Comparison of ENCODE assay signal across 10 mouse cellular contexts in the genomic region with DNA sequence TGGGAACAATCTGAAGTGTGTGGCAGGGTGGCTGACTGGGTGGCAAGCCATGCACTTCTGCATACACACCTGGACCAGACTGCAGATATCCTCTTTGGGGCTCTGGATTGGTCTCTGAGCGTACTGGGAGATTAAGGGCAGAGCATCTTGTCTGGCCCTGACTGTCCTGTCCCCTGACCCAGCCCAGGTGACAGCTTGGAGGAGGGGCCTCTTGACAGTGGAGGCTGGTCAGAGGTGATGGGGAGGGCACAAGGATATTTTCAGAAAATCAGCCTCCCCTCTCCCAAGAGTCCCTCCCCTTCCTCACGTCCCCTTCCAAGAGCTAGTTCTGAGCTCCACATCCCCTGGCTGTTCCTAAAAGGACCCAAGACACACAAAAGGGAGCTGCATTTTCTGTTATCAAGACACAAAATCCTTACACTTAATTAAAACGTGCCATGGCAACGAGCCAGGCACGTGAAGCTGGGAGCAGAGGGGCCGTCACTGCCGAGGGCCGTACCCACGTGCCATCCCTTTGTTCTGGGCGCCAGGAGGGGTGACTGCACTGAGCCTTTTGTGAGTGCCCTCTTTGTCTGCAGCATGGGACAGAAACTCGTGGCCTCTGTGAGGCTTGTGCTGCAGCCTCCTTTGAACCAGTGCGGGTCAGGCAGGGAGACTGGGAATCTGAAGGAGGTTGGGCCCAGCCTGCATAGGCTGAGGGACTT. TPM values are rescaled to one million over a fixed set of nuclear protein-coding genes. Genes with fewer than 3 reads are reported as not detected.
DNase-seq lines count a peak whose midpoint lies in the region; ATAC-seq and TF ChIP-seq lines count a peak whose summit lies in the region.
"Had no signal": no experiment of that assay in that cellular context is flagged by ENCODE, and none has a peak within 500 bp of the region (broad histone marks: within the 10 kb centered on the region; RNA-seq: fewer than 3 reads in every experiment).

No protein-coding gene starts in this region.

- WGBS in kidney, embryonic 16.5 days, result 15% methylated on average over 12 of the region's 12 CpGs
- 6% methylated on average over 12 of the region's 12 CpGs for WGBS in forebrain, postnatal 0 days
- 11% methylated on average over 12 of the region's 12 CpGs for WGBS in midbrain, embryonic 15.5 days

- TF ChIP-seq CTCF in forebrain, postnatal 0 days (IDR thresholded peaks at IDR 0.05; ENCODE audit: low read depth), result no peak

- H3K4me2 ChIP-seq in kidney, embryonic 16.5 days (replicated peaks; ENCODE audit: low read depth, low read length), result no peak overlapping the region
- peak overlapping the region; percentile 9; the same call in 1 of the 2 replicates for H3K4me2 ChIP-seq in forebrain, postnatal 0 days (ENCODE audit: low read depth)
- H3K4me2 ChIP-seq in midbrain, embryonic 15.5 days, result peak overlapping the region; percentile 34

- no peaks in the 10 kb centered on the region for H3K36me3 ChIP-seq in kidney, embryonic 16.5 days (ENCODE audit: insufficient read depth, low read length)
- no peaks in the 10 kb centered on the region for H3K36me3 ChIP-seq in forebrain, postnatal 0 days (ENCODE audit: insufficient read depth)
- H3K36me3 ChIP-seq in midbrain, embryonic 15.5 days (replicated peaks), result no peaks in the 10 kb centered on the region

- H3K27me3 ChIP-seq in kidney, embryonic 16.5 days (ENCODE audit: insufficient read depth, low read length), result 0 out of 2 replicates have a peak, but pooled peaks cover 5% of the 10 kb centered on the region
- peaks cover 9% of the 10 kb centered on the region for H3K27me3 ChIP-seq in forebrain, postnatal 0 days (ENCODE audit: insufficient read depth, low read length)
- H3K27me3 ChIP-seq in midbrain, embryonic 15.5 days (replicated peaks), result peaks cover 30% of the 10 kb centered on the region

- H3K4me3 ChIP-seq in kidney, embryonic 16.5 days (ENCODE audit: low read length), result no peak overlapping the region
- H3K4me3 ChIP-seq in forebrain, postnatal 0 days (ENCODE audit: low read depth, low read length), result no peak overlapping the region
- no peak overlapping the region for H3K4me3 ChIP-seq in midbrain, embryonic 15.5 days

- no peak overlapping the region for H3K9ac ChIP-seq in kidney, embryonic 16.5 days (replicated peaks; ENCODE audit: low read length)
- peak overlapping the region; percentile 18; the same call in 1 of the 2 replicates for H3K9ac ChIP-seq in forebrain, postnatal 0 days
- no peak overlapping the region for H3K9ac ChIP-seq in midbrain, embryonic 15.5 days

- DNase-seq in kidney, postnatal 36 days, result no peak
- peak; percentile 27 for DNase-seq in embryo, embryonic 11.5 days (ENCODE audit: low read depth, low spot score)
- DNase-seq in forebrain, postnatal 0 days, result peak; percentile 50
- DNase-seq in ovary, postnatal 10 days (ENCODE audit: low spot score), result no peak
- no peak for DNase-seq in thymus, postnatal 4 days
- no peak for DNase-seq in adrenal gland, postnatal 25 days

- H3K27ac ChIP-seq in kidney, embryonic 16.5 days (ENCODE audit: low read length), result no peak overlapping the region
- no peak overlapping the region for H3K27ac ChIP-seq in forebrain, postnatal 0 days (ENCODE audit: low read depth, low read length)
- H3K27ac ChIP-seq in midbrain, embryonic 15.5 days, result peak overlapping the region; percentile 52; the same call in 1 of the 2 replicates

- peak; percentile 46; the same call in 1 of the 2 replicates for ATAC-seq in kidney, embryonic 16.5 days (ENCODE audit: low FRiP score, low TSS enrichment)
- ATAC-seq in forebrain, postnatal 0 days, result peak; percentile 76
- peak; percentile 70 for ATAC-seq in midbrain, embryonic 15.5 days (replicated peaks)

- H3K9me3 ChIP-seq in kidney, embryonic 16.5 days (ENCODE audit: low read length), result no peaks in the 10 kb centered on the region
- H3K9me3 ChIP-seq in forebrain, postnatal 0 days (ENCODE audit: low read length), result no peaks in the 10 kb centered on the region
- no peaks in the 10 kb centered on the region for H3K9me3 ChIP-seq in midbrain, embryonic 15.5 days

- H3K4me1 ChIP-seq in kidney, embryonic 16.5 days (ENCODE audit: insufficient read depth, low read length), result 0 out of 2 replicates have a peak, but pooled peaks cover 5% of the 10 kb centered on the region
- peaks cover 4% of the 10 kb centered on the region; the same call in 1 of the 2 replicates for H3K4me1 ChIP-seq in forebrain, postnatal 0 days (ENCODE audit: insufficient read depth)
- peaks cover 19% of the 10 kb centered on the region for H3K4me1 ChIP-seq in midbrain, embryonic 15.5 days

RNA-seq across cellular contexts. Expression of a gene that starts 37.9 kb away (rescaled TPM):
- 234 and 249 TPM in 2 replicates for polyA plus RNA-seq in kidney, embryonic 16.5 days (2015; fragmentation: Nextera tagmentation; extraction: Ambion mirVana)
- total RNA-seq in forebrain, postnatal 0 days (2014; rRNA removed), result 92.5 and 95.3 TPM in 2 replicates
- 118 and 124 TPM in 2 replicates for polyA plus RNA-seq in forebrain, postnatal 0 days (2015; fragmentation: Nextera tagmentation; extraction: Ambion mirVana)
- polyA plus RNA-seq in midbrain, embryonic 15.5 days (2015; fragmentation: Nextera tagmentation; extraction: Ambion mirVana), result 165 and 166 TPM in 2 replicates
- total RNA-seq in adrenal gland, postnatal 25 days (2021), result 79.0 and 81.7 TPM in 2 replicates

RNA-seq across cellular contexts. Expression of a gene that starts 49.4 kb away (rescaled TPM):
- 0.46 and 0.66 TPM in 2 replicates for polyA plus RNA-seq in kidney, embryonic 16.5 days (2015; fragmentation: Nextera tagmentation; extraction: Ambion mirVana)
- 1.1 and 1.3 TPM in 2 replicates for total RNA-seq in forebrain, postnatal 0 days (2014; rRNA removed)
- 0.11 and 0.45 TPM in 2 replicates for polyA plus RNA-seq in forebrain, postnatal 0 days (2015; fragmentation: Nextera tagmentation; extraction: Ambion mirVana)
- polyA plus RNA-seq in midbrain, embryonic 15.5 days (2015; fragmentation: Nextera tagmentation; extraction: Ambion mirVana), result 0.34 and 1.1 TPM in 2 replicates
- not detected in 2 replicates for total RNA-seq in adrenal gland, postnatal 25 days (2021)
- total RNA-seq: layer of hippocampus, postnatal 25 days had no signal
- polyA plus RNA-seq: heart, postnatal 0 days had no signal

RNA-seq across cellular contexts. Expression of a gene that starts 55.3 kb away (rescaled TPM):
- not detected in 2 replicates for polyA plus RNA-seq in kidney, embryonic 16.5 days (2015; fragmentation: Nextera tagmentation; extraction: Ambion mirVana)
- total RNA-seq in forebrain, postnatal 0 days (2014; rRNA removed), result 0.38 and 1.6 TPM in 2 replicates
- polyA plus RNA-seq in forebrain, postnatal 0 days (2015; fragmentation: Nextera tagmentation; extraction: Ambion mirVana), result 0.62 TPM in 1 of 2 replicates, not detected in the other
- polyA plus RNA-seq in midbrain, embryonic 15.5 days (2015; fragmentation: Nextera tagmentation; extraction: Ambion mirVana), result 0.49 and 0.73 TPM in 2 replicates
- total RNA-seq in adrenal gland, postnatal 25 days (2021), result not detected in 2 replicates
- total RNA-seq: layer of hippocampus, postnatal 25 days had no signal
- polyA plus RNA-seq: heart, postnatal 0 days had no signal

Comparison
In these comparisons a context has a peak if more than half of its experiments do, and no peak if none do; other contexts are left out.
1. DNase-seq: peak in embryo, embryonic 11.5 days (single experiment) and forebrain, postnatal 0 days (single experiment); none in kidney, postnatal 36 days (0 of 2), ovary, postnatal 10 days (single experiment), thymus, postnatal 4 days (single experiment) and adrenal gland, postnatal 25 days (single experiment).
2. Peak in every context shown above with its lines, with median percentiles within 50 percentile points of each other: ATAC-seq.